Mouse (Mus musculus): ENCODE data around the gene Arhgef10l. TPM values are rescaled to one million over a fixed set of nuclear protein-coding genes. Genes with fewer than 3 reads are reported as not detected.

Gene Arhgef10l
- polyA plus RNA-seq, 1 experiment = 26.0 TPM

GRCm38 (mm10) chr4:140605790-140606189 lies 60.0 kb downstream of the Arhgef10l start:
- Histone ChIP-seq H3K27me3 (ENCODE audit: control insufficient read depth, insufficient read depth, low read length) (no peaks in the 10 kb centered on the region), H3K27ac (ENCODE audit: control insufficient read depth, insufficient read depth, low read length) (no peak overlapping the region), H3K4me1 (replicated peaks; ENCODE audit: control insufficient read depth, insufficient read depth, low read length) (peaks cover 25% of the 10 kb centered on the region), H3K36me3 (ENCODE audit: control insufficient read depth, insufficient read depth, low read length) (no peaks in the 10 kb centered on the region), H3K4me3 (ENCODE audit: control insufficient read depth, insufficient read depth, low read length) (no peak overlapping the region)
- TF ChIP-seq POLR2A (IDR thresholded peaks at IDR 0.05; ENCODE audit: control insufficient read depth, extremely low read depth, insufficient read depth, low read length, poor library complexity) = no peak
- TF ChIP-seq CTCF (IDR thresholded peaks at IDR 0.05; ENCODE audit: borderline replicate concordance, control insufficient read depth, extremely low read depth, insufficient read depth, low read length, poor library complexity) = no peak
- 92% methylated on average over 7 of the region's 7 CpGs for WGBS
- DNase-seq = no peak

- H3K4me3 ChIP-seq (ENCODE audit: control insufficient read depth, insufficient read depth, low read length) = no peak overlapping the region
- DNase-seq = no peak
- H3K4me1 ChIP-seq (replicated peaks; ENCODE audit: control insufficient read depth, insufficient read depth, low read length) = peaks cover 30% of the 10 kb centered on the region
- no peak overlapping the region for H3K27ac ChIP-seq (ENCODE audit: control insufficient read depth, insufficient read depth, low read length)
- TF ChIP-seq CTCF (IDR thresholded peaks at IDR 0.05; ENCODE audit: borderline replicate concordance, control insufficient read depth, extremely low read depth, insufficient read depth, low read length, poor library complexity) (no peak), POLR2A (IDR thresholded peaks at IDR 0.05; ENCODE audit: control insufficient read depth, extremely low read depth, insufficient read depth, low read length, poor library complexity) (no peak)
- H3K27me3 ChIP-seq (ENCODE audit: control insufficient read depth, insufficient read depth, low read length) = no peaks in the 10 kb centered on the region
- WGBS = 96% methylated on average over 6 of the region's 6 CpGs
- no peaks in the 10 kb centered on the region for H3K36me3 ChIP-seq (ENCODE audit: control insufficient read depth, insufficient read depth, low read length)
Observed at GRCm38 (mm10) chr4:140605247-140605646, 60.6 kb downstream of the Arhgef10l start.

- no peak for DNase-seq
- no peaks in the 10 kb centered on the region for H3K36me3 ChIP-seq (ENCODE audit: control insufficient read depth, insufficient read depth, low read length)
- TF ChIP-seq CTCF (IDR thresholded peaks at IDR 0.05; ENCODE audit: borderline replicate concordance, control insufficient read depth, extremely low read depth, insufficient read depth, low read length, poor library complexity) (no peak), POLR2A (IDR thresholded peaks at IDR 0.05; ENCODE audit: control insufficient read depth, extremely low read depth, insufficient read depth, low read length, poor library complexity) (no peak)
- H3K4me1 ChIP-seq (replicated peaks; ENCODE audit: control insufficient read depth, insufficient read depth, low read length) = peaks cover 35% of the 10 kb centered on the region
- no peak overlapping the region for H3K4me3 ChIP-seq (ENCODE audit: control insufficient read depth, insufficient read depth, low read length)
- 97% methylated on average over 8 of the region's 8 CpGs for WGBS
- H3K27ac ChIP-seq (ENCODE audit: control insufficient read depth, insufficient read depth, low read length) = no peak overlapping the region
- no peaks in the 10 kb centered on the region for H3K27me3 ChIP-seq (ENCODE audit: control insufficient read depth, insufficient read depth, low read length)
Observed at GRCm38 (mm10) chr4:140604541-140604940, 61.3 kb downstream of the Arhgef10l start.

GRCm38 (mm10) chr4:140602022-140602421 lies 63.8 kb downstream of the Arhgef10l start:
- H3K36me3 ChIP-seq (ENCODE audit: control insufficient read depth, insufficient read depth, low read length) = no peaks in the 10 kb centered on the region
- no peak for TF ChIP-seq POLR2A (IDR thresholded peaks at IDR 0.05; ENCODE audit: control insufficient read depth, extremely low read depth, insufficient read depth, low read length, poor library complexity)
- no peak for TF ChIP-seq CTCF (IDR thresholded peaks at IDR 0.05; ENCODE audit: borderline replicate concordance, control insufficient read depth, extremely low read depth, insufficient read depth, low read length, poor library complexity)
- peak; percentile 48 for DNase-seq
- H3K4me3 ChIP-seq (ENCODE audit: control insufficient read depth, insufficient read depth, low read length) = no peak overlapping the region
- peak overlapping the region; percentile 18; the same call in 1 of the 2 replicates for H3K27ac ChIP-seq (ENCODE audit: control insufficient read depth, insufficient read depth, low read length)
- WGBS = 31% methylated on average over 4 of the region's 4 CpGs
- no peaks in the 10 kb centered on the region for H3K27me3 ChIP-seq (ENCODE audit: control insufficient read depth, insufficient read depth, low read length)
- H3K4me1 ChIP-seq (replicated peaks; ENCODE audit: control insufficient read depth, insufficient read depth, low read length) = peaks cover 42% of the 10 kb centered on the region

- H3K4me3 ChIP-seq (ENCODE audit: control insufficient read depth, insufficient read depth, low read length) = no peak overlapping the region
- 6% methylated on average over 11 of the region's 11 CpGs for WGBS
- peak overlapping the region; percentile 3; the same call in 1 of the 2 replicates for H3K27ac ChIP-seq (ENCODE audit: control insufficient read depth, insufficient read depth, low read length)
- DNase-seq = peak; percentile 76
- peaks cover 42% of the 10 kb centered on the region for H3K4me1 ChIP-seq (replicated peaks; ENCODE audit: control insufficient read depth, insufficient read depth, low read length)
- H3K36me3 ChIP-seq (ENCODE audit: control insufficient read depth, insufficient read depth, low read length) = no peaks in the 10 kb centered on the region
- TF ChIP-seq CTCF (IDR thresholded peaks at IDR 0.05; ENCODE audit: borderline replicate concordance, control insufficient read depth, extremely low read depth, insufficient read depth, low read length, poor library complexity) (no peak), POLR2A (IDR thresholded peaks at IDR 0.05; ENCODE audit: control insufficient read depth, extremely low read depth, insufficient read depth, low read length, poor library complexity) (no peak)
- H3K27me3 ChIP-seq (ENCODE audit: control insufficient read depth, insufficient read depth, low read length) = no peaks in the 10 kb centered on the region
Observed at GRCm38 (mm10) chr4:140601153-140601552, 64.7 kb downstream of the Arhgef10l start.

GRCm38 (mm10) chr4:140598846-140599245 lies 67.0 kb downstream of the Arhgef10l start:
- WGBS = 71% methylated on average over 5 of the region's 5 CpGs
- peaks cover 43% of the 10 kb centered on the region for H3K4me1 ChIP-seq (replicated peaks; ENCODE audit: control insufficient read depth, insufficient read depth, low read length)
- no peaks in the 10 kb centered on the region for H3K36me3 ChIP-seq (ENCODE audit: control insufficient read depth, insufficient read depth, low read length)
- H3K27me3 ChIP-seq (ENCODE audit: control insufficient read depth, insufficient read depth, low read length) = no peaks in the 10 kb centered on the region
- DNase-seq = no peak
- H3K4me3 ChIP-seq (ENCODE audit: control insufficient read depth, insufficient read depth, low read length) = no peak overlapping the region
- TF ChIP-seq POLR2A (IDR thresholded peaks at IDR 0.05; ENCODE audit: control insufficient read depth, extremely low read depth, insufficient read depth, low read length, poor library complexity) (no peak), CTCF (IDR thresholded peaks at IDR 0.05; ENCODE audit: borderline replicate concordance, control insufficient read depth, extremely low read depth, insufficient read depth, low read length, poor library complexity) (no peak)
- no peak overlapping the region for H3K27ac ChIP-seq (ENCODE audit: control insufficient read depth, insufficient read depth, low read length)

GRCm38 (mm10) chr4:140597928-140598327 lies 67.9 kb downstream of the Arhgef10l start:
- no peak overlapping the region for H3K4me3 ChIP-seq (ENCODE audit: control insufficient read depth, insufficient read depth, low read length)
- no peak for TF ChIP-seq POLR2A (IDR thresholded peaks at IDR 0.05; ENCODE audit: control insufficient read depth, extremely low read depth, insufficient read depth, low read length, poor library complexity)
- TF ChIP-seq CTCF (IDR thresholded peaks at IDR 0.05; ENCODE audit: borderline replicate concordance, control insufficient read depth, extremely low read depth, insufficient read depth, low read length, poor library complexity) = no peak
- DNase-seq = no peak
- H3K27ac ChIP-seq (ENCODE audit: control insufficient read depth, insufficient read depth, low read length) = no peak overlapping the region
- H3K36me3 ChIP-seq (ENCODE audit: control insufficient read depth, insufficient read depth, low read length) = no peaks in the 10 kb centered on the region
- no peaks in the 10 kb centered on the region for H3K27me3 ChIP-seq (ENCODE audit: control insufficient read depth, insufficient read depth, low read length)
- peaks cover 39% of the 10 kb centered on the region for H3K4me1 ChIP-seq (replicated peaks; ENCODE audit: control insufficient read depth, insufficient read depth, low read length)
- WGBS = 96% methylated on average over 6 of the region's 6 CpGs

Data from thymus, adult 2 months (tissue).